Mouse (Mus musculus) ES-Bruce4 (cell line): ENCODE data around the gene Il17rd.

Experiments used
- CTCF ChIP-seq: IDR thresholded peaks from one replicate; pipeline ENCODE4 v1.8.1; 2011; ENCODE audit warnings: low read depth, low read length
- POLR2A ChIP-seq: IDR thresholded peaks from one replicate; pipeline ENCODE4 v1.8.1; 2011; ENCODE audit warnings: low read length; ENCODE audit not compliant: insufficient read depth

GRCm38 (mm10) chr14:27011561-27011960, 27.2 kb upstream of the Il17rd start:
- TF ChIP-seq CTCF: no peak
- TF ChIP-seq POLR2A: no peak
